Mouse (Mus musculus) bone marrow, adult 2 months (tissue): Measurements from ENCODE around the gene Setd1b.
A peak's percentile ranks its signal among the peaks of the same experiment; 100 is the strongest.

Experiments used
- CTCF ChIP-seq: fragments of 200-500 bp; IDR thresholded peaks from 2 replicates; pipeline ENCODE4 v1.5.1; 2011; ENCODE audit warnings: low read length, control low read depth; ENCODE audit not compliant: control insufficient read depth, insufficient read depth
- POLR2A ChIP-seq: fragments of 200-500 bp; IDR thresholded peaks from 2 replicates; pipeline ENCODE4 v1.6.1; 2011; ENCODE audit warnings: low read depth, mild to moderate bottlenecking, control low read depth, low read length, borderline replicate concordance; ENCODE audit not compliant: control insufficient read depth

DNA sequence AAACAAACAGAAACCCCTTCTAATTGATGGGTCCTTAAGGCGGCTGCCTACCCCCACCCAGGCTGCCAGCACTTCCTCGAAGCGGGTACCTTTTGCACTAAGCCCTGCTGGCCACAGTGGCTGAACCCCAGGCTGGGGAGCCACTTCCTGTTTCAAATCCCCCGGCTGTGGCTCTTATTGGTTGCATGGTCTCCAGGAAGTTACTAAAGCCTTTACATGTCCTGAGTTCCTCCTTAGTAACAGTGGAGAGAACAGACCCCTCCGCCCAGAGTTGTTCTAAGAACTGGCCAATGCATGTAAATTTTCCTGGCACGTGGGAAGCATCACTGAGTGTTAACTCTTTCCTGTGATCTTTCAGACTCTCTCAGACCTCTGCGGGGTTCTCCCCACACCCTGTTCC lies 9.1 kb downstream of the Setd1b start:
- TF ChIP-seq POLR2A (peak; percentile 69; the same call in 1 of the 2 replicates), CTCF (no peak)
